Mouse (Mus musculus): ENCODE results near the gene Ttc24.

- no peak for TF ChIP-seq POLR2A (IDR thresholded peaks at IDR 0.05; ENCODE audit: low read depth, low read length)
- no peak for TF ChIP-seq CTCF (conservative IDR thresholded peaks at IDR 0.05; ENCODE audit: insufficient read depth, insufficient read length, low read depth, low read length)
These were observed 49.5 kb upstream of the Ttc24 start for GRCm38 (mm10) chr3:88127636-88128035.
